Mouse (Mus musculus): ENCODE results near the gene Srm. TPM values are rescaled to one million over a fixed set of nuclear protein-coding genes. Genes with fewer than 3 reads are reported as not detected.

The Srm gene
- polyA plus RNA-seq, 1 experiment from 2014 or later, result 236 TPM

DNA sequence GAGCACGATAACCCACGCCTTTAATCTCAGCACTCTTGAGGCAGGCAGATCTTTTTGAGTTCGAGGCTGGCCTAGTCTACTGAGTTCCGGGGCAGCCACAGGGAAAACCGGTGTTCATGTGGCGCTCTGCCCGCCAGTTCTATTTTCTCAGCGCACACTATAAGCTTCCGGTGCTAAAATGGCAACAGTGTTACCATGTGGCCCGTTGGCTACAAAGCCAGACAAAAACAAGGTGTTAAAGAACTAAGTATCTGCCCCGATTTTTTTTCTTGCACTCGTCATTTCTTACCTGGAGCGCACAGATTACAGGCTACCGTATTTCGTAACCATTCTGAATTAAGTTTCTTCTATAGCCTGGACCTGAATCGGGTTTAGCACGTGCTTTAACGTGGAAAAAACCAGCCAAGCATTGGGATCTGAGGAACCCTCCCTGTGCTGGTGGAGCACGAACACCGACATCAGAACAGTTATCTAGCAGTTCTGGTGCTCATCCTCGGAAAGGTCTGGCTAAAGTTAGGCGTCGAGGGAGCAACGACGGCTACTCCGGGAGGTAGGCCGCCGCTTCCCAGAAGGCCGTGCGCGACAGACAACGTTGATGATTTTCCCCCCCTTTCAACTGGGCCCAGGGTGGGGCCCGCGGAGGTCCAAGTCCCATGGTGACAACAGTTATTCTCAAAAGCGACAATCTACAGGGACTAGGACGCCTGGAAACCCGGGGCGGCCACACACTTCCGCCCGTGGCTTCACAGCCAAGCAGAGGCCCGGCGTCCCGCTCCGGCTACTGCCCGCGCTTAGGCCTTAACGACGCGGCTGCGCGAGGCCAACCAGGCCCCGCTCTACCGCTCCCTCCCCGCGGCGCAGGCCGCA lies 34.7 kb downstream of the Srm start:
- peaks cover 43% of the 10 kb centered on the region for H3K36me3 ChIP-seq
- H3K27ac ChIP-seq (replicated peaks), result peak overlapping the region; percentile 100
- no peaks in the 10 kb centered on the region for H3K27me3 ChIP-seq (ENCODE audit: low read depth, poor library complexity, severe bottlenecking)
- peaks cover 28% of the 10 kb centered on the region for H3K4me1 ChIP-seq
- H3K4me3 ChIP-seq, result peak overlapping the region; percentile 99
- no peaks in the 10 kb centered on the region for H3K9me3 ChIP-seq (replicated peaks)
- DNase-seq (ENCODE audit: low spot score), result peak; percentile 31
- under 1% methylated on average over 57 of the region's 57 CpGs for WGBS

DNA sequence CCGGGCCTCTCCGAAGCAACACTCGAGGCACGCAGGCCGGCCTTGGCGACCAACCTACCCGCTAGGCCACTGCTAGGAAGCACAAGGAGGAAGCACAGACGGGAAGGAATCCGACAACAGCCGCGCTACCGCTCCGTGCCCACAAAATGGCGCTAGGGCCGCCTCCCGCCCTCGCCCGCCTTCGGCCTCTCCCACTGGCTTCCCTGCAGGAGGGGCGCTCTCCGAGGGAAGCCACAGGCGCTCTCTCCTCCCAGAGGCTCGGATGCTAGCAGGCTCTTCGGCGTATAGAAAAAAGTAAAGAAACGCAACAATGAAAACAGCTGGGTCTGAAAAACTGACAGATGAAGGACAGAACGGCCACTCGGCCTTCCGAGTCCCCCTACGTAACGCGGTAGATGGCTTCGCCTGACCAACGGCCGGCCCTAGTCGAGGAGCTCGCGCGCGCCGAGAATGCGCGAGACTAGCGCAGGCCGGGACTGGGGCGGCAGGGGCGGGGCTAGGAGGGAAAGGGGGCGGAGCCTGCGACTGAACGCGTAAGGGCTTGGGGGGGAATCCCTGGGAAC lies 35.4 kb downstream of the Srm start, which contains the start of gene Tardbp:
Gene Tardbp (minus strand): TSS at position 397 of the 563 bp plus-strand sequence.
- no peaks in the 10 kb centered on the region for H3K9me3 ChIP-seq (replicated peaks)
- peaks cover 28% of the 10 kb centered on the region for H3K4me1 ChIP-seq
- peak within 1 kb of the TSS; percentile 99 for H3K4me3 ChIP-seq
- H3K27ac ChIP-seq (replicated peaks), result peak within 1 kb of the TSS; percentile 100
- peak; percentile 96 for DNase-seq (ENCODE audit: low spot score)
- WGBS, result under 1% methylated on average over 51 of the region's 51 CpGs
- no peaks in the 10 kb centered on the region for H3K27me3 ChIP-seq (ENCODE audit: low read depth, poor library complexity, severe bottlenecking)
- peaks cover 36% of the 10 kb centered on the region for H3K36me3 ChIP-seq

DNA sequence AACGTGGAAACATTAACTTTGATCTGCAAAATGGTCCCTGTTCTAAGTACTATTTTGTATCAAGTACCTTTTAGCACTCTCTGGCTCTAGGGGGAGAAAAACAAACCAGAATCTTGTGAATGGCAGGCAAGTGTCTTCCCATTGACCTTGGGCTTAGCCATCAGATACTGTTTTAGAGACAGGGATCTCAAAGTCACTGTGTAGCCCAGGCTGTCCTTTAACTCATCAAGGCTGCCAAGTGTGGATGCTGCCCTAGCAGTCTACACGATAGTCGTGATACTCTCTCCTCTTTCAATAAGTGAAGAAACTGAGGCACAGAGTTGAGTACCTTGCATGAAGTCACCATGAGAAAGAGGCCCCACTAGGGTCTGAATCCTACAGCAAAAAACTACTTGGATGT lies 35.9 kb downstream of the Srm start:
- Histone ChIP-seq H3K27me3 (ENCODE audit: low read depth, poor library complexity, severe bottlenecking) (no peaks in the 10 kb centered on the region), H3K9me3 (replicated peaks) (no peaks in the 10 kb centered on the region), H3K36me3 (peaks cover 31% of the 10 kb centered on the region), H3K4me1 (peaks cover 28% of the 10 kb centered on the region), H3K27ac (replicated peaks) (peak overlapping the region; percentile 100), H3K4me3 (peak overlapping the region; percentile 99)
- 65% methylated on average over 3 of the region's 3 CpGs for WGBS
- no peak for DNase-seq (ENCODE audit: low spot score)

DNA sequence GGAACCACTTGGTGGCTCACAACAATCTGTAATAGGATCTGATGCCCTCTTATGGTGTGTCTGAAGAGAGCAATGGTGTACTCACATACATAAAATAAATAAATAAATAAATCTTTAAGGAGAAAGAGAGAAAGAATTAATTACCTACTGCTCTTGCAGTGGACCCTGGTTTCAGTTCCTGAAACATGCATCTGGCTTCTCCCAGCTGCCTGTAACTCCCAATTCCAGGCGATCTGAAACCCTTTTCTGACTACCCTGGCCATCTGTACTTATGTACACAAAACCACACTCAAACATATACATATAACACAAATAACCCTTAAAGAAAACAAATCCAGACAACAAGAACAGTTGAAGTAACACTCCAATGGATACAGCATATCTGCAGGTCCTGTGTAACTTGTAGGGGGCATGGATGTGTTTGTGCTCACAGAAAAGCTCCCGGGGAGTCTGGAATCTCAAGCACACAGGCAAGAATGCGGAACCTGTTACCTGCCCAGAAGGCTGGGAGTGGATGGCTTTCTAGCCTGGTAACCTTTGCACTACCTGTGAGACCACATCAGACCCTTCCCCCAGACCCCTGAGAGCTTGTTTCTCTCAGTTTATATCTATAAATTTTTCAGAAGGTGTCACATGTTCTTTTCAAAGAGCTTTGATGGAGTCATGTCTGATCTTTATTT lies 40.9 kb downstream of the Srm start:
- H3K4me1 ChIP-seq, result peaks cover 3% of the 10 kb centered on the region
- no peak overlapping the region for H3K27ac ChIP-seq (replicated peaks)
- DNase-seq (ENCODE audit: low spot score), result no peak
- no peaks in the 10 kb centered on the region for H3K27me3 ChIP-seq (ENCODE audit: low read depth, poor library complexity, severe bottlenecking)
- H3K4me3 ChIP-seq, result no peak overlapping the region
- H3K36me3 ChIP-seq, result no peaks in the 10 kb centered on the region
- WGBS, result 84% methylated on average over 3 of the region's 3 CpGs
- no peaks in the 10 kb centered on the region for H3K9me3 ChIP-seq (replicated peaks)

DNA sequence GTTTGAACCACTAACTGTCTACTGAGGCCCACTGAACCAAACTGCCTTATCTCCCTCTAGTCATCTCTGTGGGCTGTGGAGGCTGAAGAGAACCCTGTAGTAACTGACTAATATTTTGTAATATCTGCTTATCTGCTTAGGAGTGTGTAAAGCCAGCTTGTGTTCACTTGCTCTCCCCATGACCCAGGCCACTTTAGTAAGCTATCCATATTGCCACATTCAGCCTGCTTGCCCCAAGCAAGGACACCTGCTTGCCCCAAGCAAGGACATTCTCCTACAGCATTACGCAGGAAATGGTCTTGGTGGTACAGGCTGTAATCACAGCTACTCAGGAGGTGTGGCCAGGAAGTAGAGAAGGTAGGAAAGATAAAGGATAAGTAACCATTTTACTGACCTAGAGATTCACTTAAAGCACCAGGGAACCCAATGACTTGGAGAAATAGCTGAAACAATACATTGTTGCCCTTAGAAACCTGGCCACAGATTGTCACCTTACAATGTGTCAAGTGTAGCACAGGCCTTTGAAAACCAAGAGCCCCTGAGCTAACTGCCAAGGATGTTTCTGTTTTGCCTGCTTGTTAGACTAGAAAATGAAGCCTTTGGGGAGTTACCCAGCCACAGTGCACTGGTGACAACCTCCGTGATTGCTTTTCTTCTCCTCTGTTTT lies 42.2 kb downstream of the Srm start:
- no peak overlapping the region for H3K4me3 ChIP-seq
- no peaks in the 10 kb centered on the region for H3K9me3 ChIP-seq (replicated peaks)
- no peaks in the 10 kb centered on the region for H3K36me3 ChIP-seq
- DNase-seq (ENCODE audit: low spot score), result no peak
- no peaks in the 10 kb centered on the region for H3K4me1 ChIP-seq
- no peak overlapping the region for H3K27ac ChIP-seq (replicated peaks)
- 87% methylated on average over 2 of the region's 2 CpGs for WGBS
- no peaks in the 10 kb centered on the region for H3K27me3 ChIP-seq (ENCODE audit: low read depth, poor library complexity, severe bottlenecking)

DNA sequence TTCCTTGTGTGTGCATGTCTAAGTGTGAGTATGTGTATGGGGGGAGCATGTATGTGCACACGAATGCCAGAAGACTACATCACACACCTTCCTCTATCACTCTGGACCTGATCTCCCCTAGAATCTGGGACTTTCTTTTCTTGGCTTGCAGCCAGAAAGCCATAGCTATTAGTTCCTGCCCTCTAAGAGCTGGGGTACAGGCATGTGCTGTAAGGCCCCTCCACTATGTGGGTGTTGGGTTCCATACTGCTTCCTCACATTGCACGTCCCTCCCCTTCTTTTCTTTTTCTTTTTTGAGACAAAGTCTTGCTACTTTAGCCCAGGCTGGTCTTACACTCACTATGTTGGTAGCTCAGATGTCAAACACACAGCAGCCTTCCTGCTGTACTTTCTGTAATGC lies 44.0 kb downstream of the Srm start:
- no peaks in the 10 kb centered on the region for H3K4me1 ChIP-seq
- no peak overlapping the region for H3K27ac ChIP-seq (replicated peaks)
- WGBS, result 89% methylated on average over 2 of the region's 2 CpGs
- H3K4me3 ChIP-seq, result no peak overlapping the region
- H3K36me3 ChIP-seq, result no peaks in the 10 kb centered on the region
- no peaks in the 10 kb centered on the region for H3K9me3 ChIP-seq (replicated peaks)
- DNase-seq (ENCODE audit: low spot score), result no peak
- H3K27me3 ChIP-seq (ENCODE audit: low read depth, poor library complexity, severe bottlenecking), result no peaks in the 10 kb centered on the region

DNA sequence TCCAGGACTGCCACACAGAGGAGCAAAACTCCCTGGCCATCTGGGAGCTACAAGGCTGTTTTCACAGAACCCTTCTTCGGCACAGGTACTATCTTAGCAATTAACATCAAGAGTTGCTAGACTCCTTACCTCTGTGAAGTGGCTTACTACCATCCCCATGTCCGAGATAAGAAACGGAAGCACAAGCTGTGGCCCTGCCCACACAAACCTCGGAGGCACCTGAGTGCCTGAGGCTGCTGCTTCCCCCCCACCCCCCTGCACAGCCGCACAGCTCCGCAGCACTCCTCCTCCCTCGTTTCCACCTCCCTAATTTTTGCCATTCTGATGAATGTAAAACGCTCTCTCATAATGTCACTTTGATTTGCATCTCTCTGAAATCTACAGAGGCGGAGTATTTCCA lies 47.0 kb downstream of the Srm start:
- DNase-seq (ENCODE audit: low spot score), result no peak
- no peaks in the 10 kb centered on the region for H3K4me1 ChIP-seq
- 70% methylated on average over 9 of the region's 9 CpGs for WGBS
- no peak overlapping the region for H3K27ac ChIP-seq (replicated peaks)
- H3K36me3 ChIP-seq, result no peaks in the 10 kb centered on the region
- H3K4me3 ChIP-seq, result no peak overlapping the region
- no peaks in the 10 kb centered on the region for H3K9me3 ChIP-seq (replicated peaks)
- H3K27me3 ChIP-seq (ENCODE audit: low read depth, poor library complexity, severe bottlenecking), result no peaks in the 10 kb centered on the region

DNA sequence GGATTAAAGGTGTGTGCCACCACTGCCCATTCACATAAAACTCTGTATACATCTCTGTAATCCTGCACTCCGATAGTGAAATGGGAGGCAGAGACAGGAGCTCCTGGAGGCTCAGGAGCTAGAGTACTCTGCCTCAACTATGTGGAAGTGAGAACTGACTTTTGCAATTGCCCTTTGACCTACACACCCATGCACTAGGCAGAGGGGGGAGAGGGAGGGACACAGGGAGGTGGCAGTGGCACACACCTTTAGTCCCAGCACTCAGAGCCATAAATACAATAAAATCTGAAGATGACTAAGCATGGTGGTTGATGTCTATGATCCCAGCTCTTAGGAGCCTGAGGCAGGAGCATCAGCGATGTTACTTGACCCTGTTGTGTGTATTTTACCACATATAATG lies 48.2 kb downstream of the Srm start:
- Histone ChIP-seq H3K27me3 (ENCODE audit: low read depth, poor library complexity, severe bottlenecking) (no peaks in the 10 kb centered on the region), H3K4me3 (no peak overlapping the region)
- 86% methylated on average over 2 of the region's 2 CpGs for WGBS

DNA sequence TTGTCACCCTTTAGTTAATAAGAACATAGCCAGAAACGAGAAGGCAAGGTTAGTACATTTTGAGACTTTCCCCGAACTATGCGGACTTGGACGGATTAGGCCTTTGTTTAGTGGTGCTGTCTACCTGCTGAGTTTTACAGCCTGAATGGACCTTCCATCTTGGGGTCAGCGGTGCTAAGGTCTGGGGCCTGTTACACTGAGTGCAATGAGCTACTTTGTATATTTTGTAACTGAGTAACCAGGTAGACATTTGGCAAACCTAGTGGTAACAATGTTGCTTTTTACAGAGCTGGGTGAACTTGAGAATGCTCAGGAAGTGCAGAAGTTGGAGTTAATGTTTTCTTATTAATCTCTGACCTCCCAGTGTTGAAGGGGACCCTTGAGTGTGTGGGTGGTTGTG lies 49.8 kb downstream of the Srm start:
- WGBS, result 84% methylated on average over 5 of the region's 5 CpGs
- peaks cover 9% of the 10 kb centered on the region for H3K4me1 ChIP-seq
- H3K9me3 ChIP-seq (replicated peaks), result no peaks in the 10 kb centered on the region
- H3K27ac ChIP-seq (replicated peaks), result no peak overlapping the region
- no peaks in the 10 kb centered on the region for H3K27me3 ChIP-seq (ENCODE audit: low read depth, poor library complexity, severe bottlenecking)
- no peak overlapping the region for H3K4me3 ChIP-seq
- no peaks in the 10 kb centered on the region for H3K36me3 ChIP-seq
- no peak for DNase-seq (ENCODE audit: low spot score)

More for the DNA sequence above, 48.2 kb downstream of the Srm start:
- no peaks in the 10 kb centered on the region for H3K9me3 ChIP-seq (replicated peaks)
- peaks cover 9% of the 10 kb centered on the region for H3K4me1 ChIP-seq
- no peak for DNase-seq (ENCODE audit: low spot score)
- H3K36me3 ChIP-seq, result no peaks in the 10 kb centered on the region
- no peak overlapping the region for H3K27ac ChIP-seq (replicated peaks)

DNA sequence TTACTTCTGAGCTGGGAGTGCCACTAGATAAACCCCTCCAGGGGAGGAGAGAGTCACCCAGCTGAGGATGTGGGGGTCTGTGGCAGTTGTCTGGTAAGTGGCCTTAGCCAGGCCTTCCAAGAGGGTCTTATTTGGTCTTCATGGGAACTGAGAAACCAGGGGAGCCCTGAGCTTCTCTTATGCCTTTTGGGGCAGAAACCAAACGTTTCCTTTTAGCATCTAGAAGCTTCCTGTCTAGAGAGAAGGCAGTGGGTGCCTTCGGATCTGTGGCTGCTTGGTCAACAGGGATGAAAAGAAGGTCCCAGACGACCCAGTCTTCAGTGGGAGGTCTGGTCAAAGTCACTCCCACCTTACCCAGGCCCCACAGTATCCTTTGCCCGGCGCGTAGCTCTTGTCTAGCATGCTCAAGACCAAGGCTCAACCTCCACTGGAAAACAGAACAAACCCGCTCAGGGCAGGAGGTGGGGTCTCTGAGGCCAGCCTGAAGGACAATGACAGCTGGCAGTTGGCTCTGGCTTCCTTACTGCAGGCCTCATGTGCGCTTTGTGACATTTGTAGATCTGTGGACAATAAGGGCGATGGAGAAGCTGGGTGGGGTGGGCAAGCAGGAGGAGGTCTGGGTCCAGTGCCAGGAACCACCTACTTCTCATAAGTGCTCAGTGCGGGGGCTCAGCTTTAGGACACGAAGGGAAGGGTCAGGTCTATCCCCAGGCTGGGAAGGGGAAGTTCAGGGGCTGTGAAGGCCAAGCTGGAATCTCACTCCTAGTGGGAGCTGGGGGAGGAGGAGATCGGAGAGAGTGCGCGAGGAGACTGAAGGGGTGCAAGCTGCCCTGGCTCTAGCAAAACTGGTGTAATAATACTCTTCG lies 52.2 kb downstream of the Srm start, which contains the start of gene Gm572:
Gene Gm572 (plus strand): TSS at position 27 of the 866 bp plus-strand sequence.
- DNase-seq (ENCODE audit: low spot score), result no peak
- H3K27ac ChIP-seq (replicated peaks), result no peak within 1 kb of the TSS
- 72% methylated on average over 15 of the region's 15 CpGs for WGBS
- no peaks in the 10 kb centered on the region for H3K9me3 ChIP-seq (replicated peaks)
- no peak within 1 kb of the TSS; the same call in 1 of the 2 replicates for H3K4me3 ChIP-seq
- no peaks in the 10 kb centered on the region for H3K27me3 ChIP-seq (ENCODE audit: low read depth, poor library complexity, severe bottlenecking)
- H3K36me3 ChIP-seq, result no peaks in the 10 kb centered on the region
- peaks cover 9% of the 10 kb centered on the region for H3K4me1 ChIP-seq

DNA sequence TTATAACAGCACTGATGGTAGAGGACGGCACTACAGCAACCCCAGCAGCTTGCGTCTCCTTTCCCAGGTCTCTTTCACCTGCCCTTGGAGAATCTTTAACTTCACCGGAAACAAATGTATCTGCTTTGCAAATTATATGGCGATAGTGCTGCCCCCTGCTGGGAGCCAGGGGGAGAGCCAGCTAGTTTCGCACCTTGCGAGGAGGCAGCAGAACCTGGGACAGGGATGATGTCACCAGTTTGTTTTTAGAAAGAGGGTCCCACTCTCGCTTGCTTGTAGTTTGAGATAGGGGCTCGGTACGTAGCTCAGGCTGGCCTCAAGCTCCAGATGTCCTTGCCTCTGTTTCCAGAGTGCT lies 52.8 kb downstream of the Srm start:
- DNase-seq (ENCODE audit: low spot score), result peak; percentile 65
- Histone ChIP-seq H3K27ac (replicated peaks) (no peak overlapping the region), H3K27me3 (ENCODE audit: low read depth, poor library complexity, severe bottlenecking) (no peaks in the 10 kb centered on the region), H3K36me3 (no peaks in the 10 kb centered on the region), H3K4me3 (no peak overlapping the region; the same call in 1 of the 2 replicates), H3K9me3 (replicated peaks) (no peaks in the 10 kb centered on the region), H3K4me1 (peaks cover 9% of the 10 kb centered on the region)
- WGBS, result 11% methylated on average over 9 of the region's 9 CpGs

Data from midbrain, embryonic 10.5 days (tissue).